Mouse (Mus musculus) T-helper 17 cell (primary cell): Measurements from ENCODE around the gene Trp53rkb.

Experiments used
- in situ Hi-C, 2 experiments: fragments of 300-600 bp; cut with MboI, MseI; formaldehyde crosslinking; loops; 1 replicate in 1 of 2; 2 replicates in 1 of 2; pipeline ENCODE4 v1.15.1; 2025; ENCODE audit warnings: high pct_unique_total_duplicates in 2 of 2

The Trp53rkb gene

GRCm38 (mm10) chr2:166830350-166830749 lies 38.0 kb downstream of the Trp53rkb start:
- in situ Hi-C loops: no loop called here

DNA sequence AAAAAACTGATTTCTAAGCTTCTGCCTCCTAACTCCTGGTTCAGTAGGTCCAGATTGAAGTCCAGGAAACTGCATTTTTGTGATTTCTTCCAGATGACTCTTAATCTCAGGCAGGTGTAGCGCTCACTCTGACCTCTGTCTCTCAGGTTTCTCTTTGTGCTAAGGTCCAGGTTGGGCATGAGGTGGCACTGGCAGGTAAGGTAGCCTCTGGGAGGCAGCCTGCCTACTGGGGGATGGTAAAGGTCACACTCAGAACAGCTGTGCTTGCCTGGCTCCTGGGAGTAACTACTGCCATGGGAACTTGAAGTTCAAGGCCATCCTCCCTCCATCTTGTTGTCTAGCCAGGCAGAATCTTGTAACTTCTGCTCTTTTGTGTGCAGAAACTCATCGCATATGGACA lies 41.8 kb downstream of the Trp53rkb start:
- in situ Hi-C loops: no loop called here

GRCm38 (mm10) chr2:166834796-166835195 lies 42.5 kb downstream of the Trp53rkb start:
- in situ Hi-C loops: no loop called here

- in situ Hi-C loops: no loop called here
Measured at GRCm38 (mm10) chr2:166835581-166835980, 43.2 kb downstream of the Trp53rkb start.

GRCm38 (mm10) chr2:166841813-166842212 lies 49.5 kb downstream of the Trp53rkb start:
- in situ Hi-C loops: loop anchor here in 1 of 2 experiments (5.0 kb wide), 1 partner anchor 320 kb away; no protein-coding TSS in a partner anchor
